Mouse (Mus musculus): ENCODE measurements around the gene Rpgr. TPM values are rescaled to one million over a fixed set of nuclear protein-coding genes. Genes with fewer than 3 reads are reported as not detected.

Gene Rpgr
- total RNA-seq (2022) = 1 to 10 TPM; 2.3 to 4.7 (median 3.3) TPM

GRCm38 (mm10) chrX:10216410-10216949, at the start of gene Rpgr:
Rpgr (minus strand) TSS chrX:10216920.
- peak; percentile 90 for DNase-seq (ENCODE audit: low spot score)

DNA sequence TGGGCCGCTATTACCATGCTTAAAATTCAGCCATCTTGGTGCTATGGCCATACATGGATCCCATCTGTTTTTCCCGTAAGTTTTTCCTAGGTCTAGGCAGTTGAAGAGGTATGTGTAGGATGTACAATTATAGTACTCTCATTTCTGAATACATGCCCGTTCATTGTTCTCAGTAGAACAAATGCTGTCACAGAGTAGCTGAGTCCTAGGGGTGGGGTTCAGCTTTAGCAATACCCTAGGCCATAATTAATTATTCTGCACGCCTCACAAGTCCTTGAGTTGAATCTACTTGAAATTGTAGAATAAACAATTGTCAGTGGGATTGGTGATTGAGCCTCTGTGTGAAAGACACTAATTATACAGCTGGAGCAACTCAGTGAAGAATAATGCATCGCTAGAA, 41.5 kb upstream of the Rpgr start:
- DNase-seq (ENCODE audit: low spot score) = peak; percentile 22

DNA sequence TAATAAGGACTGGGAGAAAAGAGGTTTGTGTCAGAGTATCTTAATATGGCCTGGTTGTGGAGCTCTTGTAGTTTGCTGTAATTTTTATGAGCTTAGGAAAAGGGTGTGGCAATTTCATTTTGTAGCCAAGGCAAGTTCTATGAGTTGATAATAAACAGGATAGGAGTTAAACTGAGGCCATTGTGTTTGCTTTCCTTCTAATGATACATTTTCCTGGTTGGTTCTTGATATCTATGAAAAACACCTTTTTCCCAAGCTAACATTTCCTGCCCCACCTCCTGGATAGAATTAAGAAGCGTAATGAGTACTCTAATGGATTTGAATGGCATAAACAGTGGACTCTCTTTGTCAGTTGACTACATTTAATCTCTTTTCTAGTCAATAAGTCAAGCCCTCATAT, 41.1 kb upstream of the Rpgr start:
- DNase-seq (ENCODE audit: low spot score) = peak; percentile 50

GRCm38 (mm10) chrX:10251852-10252504, 35.3 kb upstream of the Rpgr start, which contains the start of gene Otc:
Otc (plus strand) TSS chrX:10252305.
- DNase-seq (ENCODE audit: low spot score) = no peak

DNA sequence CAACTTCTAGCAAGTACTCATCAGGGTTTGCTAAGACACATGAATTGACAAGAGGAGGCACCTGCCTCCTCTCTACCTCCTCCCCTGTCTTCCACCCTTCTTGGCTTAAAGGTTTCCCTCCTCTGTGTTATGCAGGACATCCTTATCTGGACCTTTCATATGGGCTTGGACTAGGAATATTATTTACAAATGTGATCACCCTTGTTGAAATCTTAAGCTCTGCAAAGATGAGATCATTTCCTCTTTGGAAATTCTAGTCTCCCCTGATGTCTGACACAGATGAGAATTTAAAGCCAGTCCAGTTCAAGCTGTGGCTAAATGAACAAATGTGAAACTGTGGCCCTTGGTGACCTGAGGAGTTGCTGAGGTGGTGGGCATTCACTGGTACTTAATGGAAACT, 34.6 kb upstream of the Rpgr start:
- no peak for DNase-seq (ENCODE audit: low spot score)

DNA sequence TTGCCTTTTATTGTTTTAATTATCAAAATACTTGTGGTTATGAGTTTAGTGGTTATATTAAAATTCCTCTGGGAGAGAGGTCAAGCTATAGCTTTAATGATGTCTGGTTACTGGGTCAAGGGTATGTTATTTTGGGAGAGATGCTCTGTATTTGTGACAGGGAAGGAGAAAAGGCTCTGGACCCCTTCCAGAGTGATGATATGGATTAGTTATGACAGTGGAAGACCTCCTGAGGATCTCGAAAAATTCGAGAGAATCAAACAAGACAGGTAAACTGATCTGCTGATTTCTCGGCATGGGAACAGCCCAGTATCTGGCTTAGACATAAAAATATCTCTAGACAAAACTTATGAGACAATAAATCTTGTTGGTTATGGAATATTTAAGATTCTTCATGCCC, 27.2 kb upstream of the Rpgr start:
- no peak for DNase-seq (ENCODE audit: low spot score)

DNA sequence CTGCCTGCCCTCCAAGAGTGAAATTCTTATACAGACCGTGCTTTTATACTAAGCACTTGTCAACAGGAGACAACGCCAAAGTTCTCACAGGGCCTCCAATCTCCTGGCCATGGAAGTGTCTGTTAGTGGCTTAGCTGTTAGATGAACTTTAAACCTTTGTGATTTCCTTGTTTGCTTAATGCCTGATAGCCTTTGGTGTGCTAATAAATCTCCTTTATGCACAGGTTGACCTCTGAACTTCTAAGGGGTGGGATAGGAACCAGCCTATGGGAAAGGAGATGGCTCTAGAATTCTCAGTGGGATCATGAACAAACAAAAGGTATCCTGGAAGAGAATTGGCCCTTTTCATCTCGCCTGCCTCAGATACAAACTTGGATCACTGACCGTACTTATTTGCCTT, 22.8 kb upstream of the Rpgr start:
- DNase-seq (ENCODE audit: low spot score) = no peak

- no peak for DNase-seq (ENCODE audit: low spot score)
Observed at GRCm38 (mm10) chrX:10234617-10235016, 17.9 kb upstream of the Rpgr start.

DNA sequence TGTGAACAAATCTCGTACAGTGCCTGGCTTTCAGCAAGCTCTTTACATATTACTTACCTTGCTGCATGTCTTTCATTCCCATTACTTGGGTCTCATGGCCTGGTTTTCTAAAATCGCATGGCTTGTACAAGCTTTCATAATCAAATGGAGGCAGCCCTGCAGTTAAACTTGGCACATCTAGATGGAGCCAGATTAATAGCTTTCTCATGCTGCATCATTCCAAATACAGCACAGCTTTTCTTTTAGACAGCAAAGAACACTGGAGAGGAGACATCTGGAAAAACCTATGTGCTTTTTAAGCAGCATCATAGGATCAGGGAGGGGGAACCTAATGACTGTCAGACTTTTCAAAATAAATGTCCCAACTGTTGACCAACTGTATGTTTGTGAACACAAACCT, 16.3 kb upstream of the Rpgr start:
- no peak for DNase-seq (ENCODE audit: low spot score)

DNA sequence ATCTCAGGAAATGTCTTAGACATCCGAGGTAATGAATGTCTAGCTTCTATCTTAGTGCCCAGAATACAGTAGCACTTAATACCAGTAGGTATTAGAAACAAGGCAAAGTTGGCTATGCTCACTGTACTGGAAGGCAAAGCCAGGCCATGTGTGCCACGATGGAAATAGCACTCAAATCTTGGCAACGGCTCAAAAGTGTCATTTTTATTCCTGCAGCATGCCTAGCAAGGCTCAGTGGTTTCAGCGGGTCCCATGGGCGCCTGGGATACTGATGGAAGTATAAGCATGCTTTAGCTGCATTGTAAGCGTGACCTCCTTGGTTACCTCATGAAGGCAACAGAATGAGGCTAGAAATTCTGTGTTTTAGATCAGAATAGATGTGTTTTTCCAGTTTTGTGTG, 2.6 kb upstream of the Rpgr start:
- peak; percentile 19 for DNase-seq (ENCODE audit: low spot score)

- DNase-seq (ENCODE audit: low spot score) = no peak
Observed at GRCm38 (mm10) chrX:10215972-10216371, 748 bp downstream of the Rpgr start.

- DNase-seq (ENCODE audit: low spot score) = no peak
Observed at GRCm38 (mm10) chrX:10205937-10206336, 10.8 kb downstream of the Rpgr start.

DNA sequence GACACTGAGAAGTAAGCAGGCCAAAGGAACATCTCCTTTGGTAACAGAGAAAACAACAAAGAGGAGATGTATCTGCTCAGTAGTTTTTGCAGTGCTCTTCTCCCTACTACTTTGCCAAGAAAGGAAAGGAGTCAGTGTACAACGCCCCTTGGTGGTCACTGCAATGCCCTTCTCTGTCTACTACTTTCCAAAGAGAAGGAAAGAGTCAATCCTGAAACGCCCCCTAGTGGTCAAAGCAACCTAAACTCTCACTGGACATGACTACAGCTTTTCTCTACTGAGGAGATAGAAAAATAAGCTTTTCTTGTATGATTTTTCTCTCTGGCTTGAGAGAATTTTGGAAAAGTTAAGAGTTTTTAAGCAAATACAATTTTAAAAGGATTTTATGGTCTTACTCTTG, 15.4 kb downstream of the Rpgr start:
- DNase-seq (ENCODE audit: low spot score) = peak; percentile 11

DNA sequence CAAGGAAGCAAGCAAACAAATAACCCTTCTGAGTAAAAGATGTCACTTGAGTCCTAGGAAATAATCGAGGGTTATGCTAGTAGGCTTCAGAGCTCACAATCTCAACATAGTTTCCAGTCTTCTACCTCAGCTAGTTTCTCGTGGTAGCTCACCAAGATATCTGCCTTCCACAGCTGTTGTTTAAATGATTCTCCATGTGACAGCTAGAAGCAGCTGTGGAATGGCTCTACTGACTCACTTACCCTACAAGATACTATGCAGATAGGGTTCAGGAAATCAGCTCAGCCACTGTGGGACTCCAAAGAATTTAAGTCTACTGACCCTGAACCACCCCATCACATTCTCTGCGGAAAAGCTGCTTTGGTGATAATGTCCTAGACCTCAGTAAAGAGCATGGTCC, 64.3 kb downstream of the Rpgr start:
- no peak for DNase-seq (ENCODE audit: low spot score)

DNA sequence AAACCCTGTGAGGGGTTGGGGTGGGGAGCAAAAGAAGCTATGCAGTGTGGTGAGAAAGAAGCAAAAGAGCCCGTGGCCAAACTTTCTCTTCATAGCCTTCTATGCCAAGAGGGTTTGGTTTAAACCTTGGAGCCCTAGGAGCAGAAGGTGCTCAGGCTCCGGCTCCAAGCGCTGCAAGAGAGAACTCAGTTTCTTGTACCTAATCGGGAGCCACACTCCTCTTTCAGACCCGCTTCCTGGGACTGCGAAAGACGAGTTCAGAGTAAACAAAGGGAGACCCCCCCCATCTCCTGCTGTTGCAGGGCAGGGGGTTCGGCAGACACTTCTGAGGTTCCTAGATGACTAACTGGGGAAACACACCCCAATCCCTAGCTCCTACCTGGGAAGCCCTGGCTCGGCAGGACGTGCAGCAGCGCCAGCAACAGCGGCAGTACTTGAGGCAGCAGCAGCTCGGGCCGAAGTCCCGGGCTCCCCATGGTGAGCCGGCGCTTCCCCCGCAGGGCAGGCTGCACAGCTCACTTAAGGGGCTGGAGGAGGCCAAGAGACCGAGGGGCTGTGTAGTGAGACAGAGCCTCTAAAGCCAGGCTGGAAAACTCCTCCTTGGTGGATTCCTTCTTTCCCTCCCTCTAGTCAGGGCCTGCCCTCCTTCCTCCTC, 99.5 kb downstream of the Rpgr start, which contains the start of gene Srpx:
Gene Srpx, minus strand, starts transcription at position 645 of the 655 bp plus-strand sequence.
- DNase-seq (ENCODE audit: low spot score) = no peak

- no peak for DNase-seq (ENCODE audit: low spot score)
Observed at GRCm38 (mm10) chrX:10115780-10116179, 100.9 kb downstream of the Rpgr start.

- DNase-seq (ENCODE audit: low spot score) = no peak
Observed at GRCm38 (mm10) chrX:10110736-10111135, 106.0 kb downstream of the Rpgr start.

DNA sequence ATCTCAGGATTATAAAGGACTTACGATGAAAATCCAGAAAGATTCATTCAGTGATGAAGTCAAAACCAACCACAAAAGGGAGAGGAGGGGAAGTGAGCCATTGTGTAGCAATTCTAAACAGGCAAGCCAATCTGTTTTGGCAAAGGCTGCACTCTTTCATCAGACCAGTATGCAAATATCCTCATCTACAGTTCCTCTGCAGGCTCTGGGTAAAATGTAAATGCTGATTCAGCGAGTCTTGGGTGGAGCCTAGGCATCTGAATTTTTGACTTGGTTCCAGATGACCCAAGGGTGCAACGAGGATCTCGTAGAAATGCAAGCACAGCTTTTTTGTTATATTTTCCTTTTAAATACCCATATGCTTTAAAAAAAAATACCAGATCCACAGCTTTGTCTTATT, 108.2 kb downstream of the Rpgr start:
- no peak for DNase-seq (ENCODE audit: low spot score)

DNA sequence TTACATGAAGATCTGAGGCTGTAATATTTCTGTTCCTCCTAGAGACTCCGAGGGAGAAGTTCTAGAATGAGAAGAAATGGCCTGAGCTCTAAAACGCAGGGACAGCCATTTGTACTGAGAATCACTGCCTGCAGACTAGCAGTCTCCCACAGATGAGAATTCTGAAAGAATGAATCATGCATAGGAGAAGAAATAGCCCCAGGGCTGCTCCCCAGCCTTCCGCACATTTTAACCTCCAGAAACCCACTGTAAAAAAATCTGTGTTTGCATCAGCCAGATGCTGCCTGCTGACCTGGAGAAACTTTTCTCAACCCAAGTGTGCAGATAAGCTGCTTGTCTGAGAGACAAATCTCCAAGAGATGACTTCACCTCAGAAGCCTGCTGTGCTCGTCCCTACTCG, 111.2 kb downstream of the Rpgr start:
- no peak for DNase-seq (ENCODE audit: low spot score)

DNA sequence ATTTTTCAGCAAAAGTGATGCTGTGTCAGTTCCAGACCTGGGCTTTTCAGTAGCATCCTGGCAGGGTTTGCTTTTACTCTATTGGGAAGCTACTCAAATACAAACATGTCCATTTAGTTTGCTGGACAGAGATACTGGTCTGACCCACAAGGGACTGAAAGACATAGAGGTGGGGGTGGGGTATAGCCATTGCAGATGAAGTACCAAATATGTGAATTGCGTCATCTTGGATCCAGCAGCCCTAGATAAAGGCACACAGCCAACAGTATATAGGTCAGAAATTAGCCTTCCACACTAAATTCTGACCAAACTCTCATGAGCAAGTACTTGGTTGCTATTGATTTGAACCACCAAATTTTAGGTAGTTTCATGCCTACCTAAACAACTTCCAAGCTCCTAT, 114.0 kb downstream of the Rpgr start:
- DNase-seq (ENCODE audit: low spot score) = no peak

DNA sequence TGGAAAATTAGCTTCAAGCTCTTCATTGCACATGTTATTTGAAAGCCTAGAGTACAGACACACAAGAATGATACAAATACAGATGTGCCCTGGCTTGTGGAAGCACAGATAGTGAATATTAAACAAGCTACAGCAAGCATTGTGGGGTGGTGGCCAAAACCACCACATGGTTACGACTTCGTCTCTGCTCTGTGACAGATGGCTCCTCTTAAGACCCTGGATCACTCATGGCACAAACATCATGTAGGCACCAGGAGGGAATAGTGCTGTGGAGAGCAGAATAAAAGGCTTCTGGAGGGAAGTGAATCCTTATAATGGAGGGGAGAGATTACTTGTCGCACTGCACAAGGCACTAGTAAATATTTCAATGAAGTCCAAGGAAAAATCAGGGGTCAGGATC, 120.9 kb downstream of the Rpgr start:
- no peak for DNase-seq (ENCODE audit: low spot score)

DNA sequence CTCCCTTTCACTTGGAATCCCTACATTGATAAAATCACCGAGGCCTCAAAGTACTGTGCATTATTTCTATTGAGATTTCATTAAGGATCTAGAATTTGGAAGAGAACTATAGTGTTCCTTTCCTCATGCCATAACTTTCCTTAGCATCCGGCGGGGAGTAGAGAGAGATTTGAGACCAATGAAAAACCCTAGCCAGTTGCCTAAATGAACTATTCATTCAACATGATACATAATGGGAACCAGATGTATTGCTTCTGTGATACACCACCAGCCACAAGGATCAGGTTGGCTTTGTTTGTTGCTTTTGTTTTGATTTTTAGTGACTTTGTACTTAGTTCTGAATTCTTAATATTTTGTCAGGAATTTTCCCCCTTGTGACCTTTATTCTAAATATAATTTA, 136.3 kb downstream of the Rpgr start:
- no peak for DNase-seq (ENCODE audit: low spot score)

GRCm38 (mm10) chrX:10079981-10080380, 136.7 kb downstream of the Rpgr start:
- no peak for DNase-seq (ENCODE audit: low spot score)

All from heart, adult 8-10 months (tissue).